Mouse (Mus musculus) megakaryocyte-erythroid progenitor cell, adult 5-6 weeks (primary cell): Measurements from ENCODE around the gene Ttyh2. TPM values are rescaled to one million over a fixed set of nuclear protein-coding genes. Genes with fewer than 3 reads are reported as not detected.

Experiments used
- ATAC-seq: replicated peaks from 2 replicates; pipeline ENCODE4 v1.8.0; 2016; ENCODE audit warnings: mild to moderate bottlenecking, inconsistent platforms; ENCODE audit not compliant: severe bottlenecking, poor library complexity, low FRiP score, low TSS enrichment
- total RNA-seq, 2 experiments: library from RNA; stranded (forward) in 1 of 2; stranded (reverse) in 1 of 2; fragments of 200-1000, 215-1000 nt in 1 of 2; fragments of >200 nt in 1 of 2; fragmentation: Nextera tagmentation in 1 of 2; gene quantifications; 2 replicates each; pipeline ENCODE4 v1.2.3; 2014 to 2017

Gene Ttyh2
- 0.57 and 1.6 TPM in 2 replicates for total RNA-seq (2014; fragmentation: Nextera tagmentation)
- total RNA-seq (2017): 1.4 TPM in 2 replicates

DNA sequence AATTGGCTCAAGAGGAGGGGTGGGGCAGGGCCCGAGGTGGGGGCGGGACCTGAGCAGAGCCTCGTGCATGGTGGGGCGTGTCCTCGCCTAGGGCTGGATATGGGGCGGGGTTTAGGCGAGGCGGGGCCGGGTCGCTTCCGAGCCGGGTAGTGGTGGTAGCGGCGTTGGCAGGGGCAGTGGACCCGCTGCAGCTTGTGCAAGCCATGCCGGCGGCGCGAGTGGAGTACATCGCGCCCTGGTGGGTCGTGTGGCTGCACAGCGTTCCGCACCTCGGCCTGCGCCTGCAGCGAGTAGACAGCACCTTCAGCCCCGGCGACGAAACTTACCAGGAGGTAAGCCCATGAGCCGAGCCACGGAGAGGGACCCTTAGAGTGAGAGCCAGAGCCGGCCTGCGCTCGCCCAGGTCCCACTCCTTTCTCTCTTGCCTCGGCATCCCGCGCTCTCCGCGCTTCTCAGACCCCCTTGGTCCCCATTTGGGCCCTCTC, at the start of gene Ttyh2:
TSS of gene Ttyh2 (plus strand) at position 91 of the 485 bp plus-strand sequence.
- peak; percentile 60 for ATAC-seq

DNA sequence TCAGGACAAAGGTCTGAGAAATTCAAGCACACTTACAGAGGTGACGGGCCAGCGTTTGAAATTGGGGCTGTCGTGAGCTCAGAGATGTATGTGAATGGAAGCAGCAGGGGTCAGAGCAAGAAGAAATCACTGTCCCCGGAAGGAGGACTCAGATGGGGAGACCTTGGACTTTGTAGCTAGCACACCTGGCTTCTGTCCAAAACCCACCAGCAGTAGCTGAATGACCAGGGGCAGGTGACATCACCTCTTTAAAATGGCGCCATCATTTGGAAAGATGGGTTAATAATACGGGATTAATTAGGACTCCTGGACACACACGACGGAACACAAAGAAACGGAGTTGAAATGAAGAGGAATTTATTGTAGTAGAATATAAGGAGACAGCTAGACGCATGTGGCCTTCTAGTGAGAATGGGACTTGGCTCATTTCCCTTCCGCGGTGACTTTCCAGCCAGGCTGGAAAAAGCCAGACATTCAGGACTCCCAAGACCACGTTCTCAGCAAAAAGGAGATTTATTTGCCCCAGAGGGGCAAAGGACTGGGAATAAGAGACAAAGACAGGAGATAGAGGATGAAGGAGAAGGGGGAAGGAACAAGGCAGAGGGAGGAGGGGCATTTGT, 49.0 kb upstream of the Ttyh2 start:
- ATAC-seq: no peak

GRCm38 (mm10) chr11:114627036-114627435, 48.2 kb upstream of the Ttyh2 start:
- ATAC-seq: no peak

- no peak for ATAC-seq
Observed at GRCm38 (mm10) chr11:114628032-114628431, 47.2 kb upstream of the Ttyh2 start.

GRCm38 (mm10) chr11:114630044-114630443, 45.2 kb upstream of the Ttyh2 start:
- no peak for ATAC-seq

DNA sequence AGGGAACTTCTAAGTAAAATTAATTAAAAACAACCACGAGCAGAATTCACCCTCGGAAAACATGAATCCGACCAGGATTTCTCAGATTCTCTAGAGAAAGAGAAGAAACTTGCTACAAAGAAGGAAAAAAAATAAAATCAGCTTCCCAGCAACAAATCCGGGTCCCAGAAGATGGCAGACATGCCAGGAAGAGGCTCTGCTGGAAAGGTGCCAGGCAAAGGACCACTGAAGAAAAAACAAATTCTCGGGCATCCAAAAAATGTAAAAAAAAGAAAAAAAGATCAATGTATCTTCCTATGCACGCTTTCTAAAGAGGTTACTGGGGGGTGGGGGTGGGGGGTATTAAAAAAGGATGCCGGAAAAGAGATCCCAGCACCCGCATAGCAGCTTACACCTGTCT, 43.0 kb upstream of the Ttyh2 start:
- no peak for ATAC-seq

DNA sequence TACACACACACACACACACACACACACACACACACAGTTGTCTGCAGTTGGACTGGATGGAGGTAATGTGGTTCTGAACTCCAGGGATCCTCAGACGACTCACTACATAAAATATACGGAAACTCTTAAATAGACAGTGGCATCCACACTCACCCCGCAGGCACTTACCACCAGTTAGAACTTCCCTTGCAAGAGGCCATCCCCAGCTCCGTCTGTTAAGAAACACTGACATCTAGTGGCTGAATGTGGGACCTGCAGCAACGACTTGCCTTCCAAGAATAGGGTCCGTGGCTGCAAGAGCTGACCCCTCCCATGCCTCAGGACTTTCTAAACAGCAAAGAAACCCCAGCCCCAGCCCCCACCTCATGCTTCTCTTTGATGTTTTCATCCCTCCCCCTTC, 38.9 kb upstream of the Ttyh2 start:
- ATAC-seq: peak; percentile 86

DNA sequence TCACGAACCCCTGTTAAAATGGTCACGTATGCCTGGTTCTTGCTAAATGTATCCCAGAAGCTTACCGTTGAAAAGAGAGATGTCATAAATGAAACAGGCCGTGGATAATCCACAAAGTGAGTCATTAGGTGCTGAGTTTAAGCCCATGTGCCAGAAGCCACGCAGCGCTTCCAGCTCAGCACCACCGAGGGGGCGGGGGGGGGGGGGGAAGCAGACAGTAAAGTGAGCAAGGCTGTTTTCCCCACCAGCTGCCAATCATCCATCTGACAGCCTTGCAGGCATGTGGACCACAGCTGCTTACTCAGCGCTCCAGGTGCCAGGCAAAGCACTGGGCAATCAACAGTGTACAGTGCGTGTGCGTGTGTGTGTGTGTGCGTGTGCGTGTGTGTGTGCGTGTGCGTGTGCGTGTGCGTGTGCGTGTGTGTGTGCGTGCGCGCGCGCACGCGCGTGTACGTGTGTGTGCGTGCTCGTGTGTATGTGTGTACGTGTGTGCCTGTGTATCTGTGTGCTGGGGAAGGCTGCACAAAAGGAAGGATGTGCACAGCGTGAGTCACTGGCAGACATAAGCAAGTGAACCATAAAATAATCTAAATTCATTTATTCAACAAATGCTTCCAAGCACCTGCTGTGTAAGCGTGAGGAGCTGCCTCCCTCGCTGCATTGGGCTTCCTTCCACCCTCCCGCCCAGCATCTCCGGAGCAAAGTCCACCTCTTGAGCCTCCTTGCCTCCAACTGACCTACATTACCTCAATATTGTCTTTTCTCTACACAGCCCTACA, 38.3 kb upstream of the Ttyh2 start:
- ATAC-seq: no peak

GRCm38 (mm10) chr11:114638647-114639290, 36.5 kb upstream of the Ttyh2 start:
- no peak for ATAC-seq

DNA sequence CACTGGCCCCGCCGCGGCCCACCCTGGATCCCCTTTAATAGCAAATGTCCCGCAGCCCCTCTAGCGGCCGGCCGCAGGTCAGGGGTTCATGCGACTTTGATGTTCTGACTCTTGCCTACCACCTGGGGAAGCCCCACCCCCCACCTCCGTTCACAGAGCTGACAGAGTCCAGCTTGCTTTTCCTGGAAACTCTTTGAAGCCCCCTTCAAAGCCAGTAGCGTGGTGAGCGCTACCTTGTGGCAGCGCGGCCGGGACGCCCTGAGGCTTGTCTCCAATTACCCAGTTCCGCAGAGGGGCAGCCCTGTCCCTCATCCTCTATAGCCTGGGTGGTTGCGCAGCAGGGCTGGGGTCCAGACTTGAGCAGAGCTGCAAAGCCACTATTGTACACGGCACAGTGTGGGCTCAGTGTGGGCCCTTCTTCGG, 35.5 kb upstream of the Ttyh2 start:
- no peak for ATAC-seq

DNA sequence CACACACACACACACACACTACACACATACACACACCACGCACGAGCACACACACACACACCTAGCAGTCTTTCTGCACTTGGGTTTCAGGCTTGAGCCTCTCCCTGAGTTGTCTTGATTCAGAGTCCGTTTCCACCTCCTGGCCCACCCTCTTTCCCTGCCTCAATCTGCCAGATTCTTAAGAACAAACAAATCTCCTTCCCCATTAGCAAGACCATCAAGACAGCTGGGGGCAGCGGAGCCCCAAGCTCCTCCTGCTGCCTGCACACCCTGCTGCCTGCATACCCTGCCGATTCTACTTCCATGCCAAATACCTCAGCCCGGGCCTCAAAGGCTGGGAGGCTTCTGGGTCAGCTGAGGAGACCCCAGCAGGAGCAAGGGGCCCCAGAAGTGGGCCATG, 34.6 kb upstream of the Ttyh2 start:
- ATAC-seq: no peak

GRCm38 (mm10) chr11:114641136-114641535, 34.1 kb upstream of the Ttyh2 start:
- no peak for ATAC-seq

DNA sequence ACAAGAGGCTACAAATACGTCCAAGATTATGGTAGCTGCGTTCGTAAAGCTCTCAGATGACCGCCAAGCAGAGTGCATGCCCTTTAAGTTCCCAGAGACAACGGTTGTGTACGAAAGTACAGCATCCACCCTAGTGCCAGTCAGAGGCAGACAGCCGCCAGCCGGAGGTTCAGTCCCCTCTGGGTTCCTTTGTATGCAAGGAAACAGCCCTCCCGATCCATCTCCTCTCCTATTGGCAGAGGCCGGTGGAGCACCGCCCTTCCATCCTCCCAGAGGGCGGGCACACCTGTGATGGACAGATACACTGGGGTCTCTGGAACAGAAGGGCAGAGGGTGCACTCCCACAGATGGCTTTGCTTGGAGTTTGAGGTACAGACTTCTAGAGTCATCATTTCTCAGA, 33.0 kb upstream of the Ttyh2 start:
- ATAC-seq: no peak

DNA sequence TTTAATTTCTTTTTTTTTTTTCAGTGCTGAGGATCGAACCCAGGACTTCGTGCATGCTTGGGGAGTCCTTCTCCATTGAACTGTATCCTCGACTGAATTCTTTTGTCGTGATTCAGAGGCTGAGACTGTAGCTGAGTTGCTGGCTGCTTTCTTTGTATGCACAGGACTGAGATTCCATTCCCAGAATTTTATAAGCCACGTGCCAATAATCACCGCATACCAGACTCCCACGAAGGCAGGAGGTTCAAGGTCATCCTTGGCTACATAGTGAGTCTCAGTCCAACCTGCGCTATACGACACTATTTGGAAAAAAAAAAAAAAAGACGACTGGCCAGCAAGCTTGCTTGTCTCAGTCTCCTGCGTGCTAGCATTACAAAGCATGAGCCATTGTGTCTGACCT, 32.3 kb upstream of the Ttyh2 start:
- ATAC-seq: no peak

DNA sequence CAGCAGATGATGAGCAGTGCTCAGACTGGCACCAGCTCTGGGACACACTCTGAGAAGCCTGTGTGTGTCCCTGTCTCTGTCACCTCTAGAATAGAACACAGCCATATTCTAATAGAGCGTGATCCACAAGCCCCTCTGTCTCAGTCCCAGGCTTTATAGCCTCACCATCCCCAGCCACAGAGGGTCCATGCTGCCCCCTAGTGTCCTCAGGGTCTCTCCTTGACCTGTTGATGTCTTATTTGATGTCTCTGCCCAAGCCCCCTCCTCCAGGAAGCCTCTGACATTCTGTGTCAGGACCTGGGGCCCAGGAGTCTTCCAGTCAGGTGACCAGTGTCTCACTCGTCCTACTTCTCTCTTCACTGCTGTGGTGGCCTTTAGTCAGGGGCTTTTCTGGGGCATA, 31.1 kb upstream of the Ttyh2 start:
- no peak for ATAC-seq

DNA sequence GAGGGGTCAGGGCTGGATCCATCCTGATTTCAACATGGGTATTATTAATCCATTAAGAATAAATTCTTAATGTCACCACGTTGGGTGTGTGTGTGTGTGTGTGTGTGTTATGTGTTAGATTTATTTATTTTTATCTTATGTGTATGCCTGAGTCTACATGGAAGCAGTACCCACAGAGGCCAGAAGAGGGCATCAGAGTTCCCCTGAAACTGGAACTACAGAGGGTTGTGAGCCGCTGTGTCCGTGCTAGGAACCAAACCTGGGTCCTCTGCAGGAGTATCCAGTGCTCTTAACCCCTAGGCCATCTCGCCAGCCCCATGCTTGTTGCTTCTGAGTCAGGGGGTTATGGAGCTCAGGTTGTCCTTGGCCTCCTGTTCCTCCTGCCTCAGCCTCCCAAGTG, 25.7 kb upstream of the Ttyh2 start:
- ATAC-seq: no peak

GRCm38 (mm10) chr11:114652531-114652930, 22.7 kb upstream of the Ttyh2 start:
- peak; percentile 51; the same call in 1 of the 2 replicates for ATAC-seq

- no peak for ATAC-seq
Observed at GRCm38 (mm10) chr11:114653664-114654063, 21.6 kb upstream of the Ttyh2 start.

DNA sequence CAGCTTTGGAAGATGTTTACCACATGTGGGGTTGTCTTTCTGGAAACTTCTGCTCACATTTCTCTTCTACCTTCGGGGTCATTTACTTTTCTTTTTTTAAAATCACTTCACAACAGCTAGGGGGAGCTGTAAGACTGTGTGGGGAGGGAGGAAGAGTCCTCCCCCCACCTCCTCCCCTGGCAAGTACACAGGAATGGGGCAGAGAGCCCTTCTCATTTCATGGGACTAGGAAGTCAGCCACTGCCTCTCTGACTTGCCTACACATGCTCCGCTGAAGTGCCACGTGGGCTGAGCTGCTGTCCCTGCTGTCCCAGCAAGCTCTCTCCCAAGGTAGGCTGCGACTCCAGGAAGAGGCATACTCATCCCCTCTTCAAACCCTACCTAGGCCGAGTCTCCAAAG, 20.7 kb upstream of the Ttyh2 start:
- ATAC-seq: no peak

- ATAC-seq: no peak
Observed at GRCm38 (mm10) chr11:114655350-114656008, 19.8 kb upstream of the Ttyh2 start.
